Mouse (Mus musculus): ENCODE measurements around the gene Gm27029. TPM values are rescaled to one million over a fixed set of nuclear protein-coding genes. Genes with fewer than 3 reads are reported as not detected.

Gm27029 gene
- polyA plus RNA-seq, 1 experiment from 2014 or later, result 8.2 TPM

DNA sequence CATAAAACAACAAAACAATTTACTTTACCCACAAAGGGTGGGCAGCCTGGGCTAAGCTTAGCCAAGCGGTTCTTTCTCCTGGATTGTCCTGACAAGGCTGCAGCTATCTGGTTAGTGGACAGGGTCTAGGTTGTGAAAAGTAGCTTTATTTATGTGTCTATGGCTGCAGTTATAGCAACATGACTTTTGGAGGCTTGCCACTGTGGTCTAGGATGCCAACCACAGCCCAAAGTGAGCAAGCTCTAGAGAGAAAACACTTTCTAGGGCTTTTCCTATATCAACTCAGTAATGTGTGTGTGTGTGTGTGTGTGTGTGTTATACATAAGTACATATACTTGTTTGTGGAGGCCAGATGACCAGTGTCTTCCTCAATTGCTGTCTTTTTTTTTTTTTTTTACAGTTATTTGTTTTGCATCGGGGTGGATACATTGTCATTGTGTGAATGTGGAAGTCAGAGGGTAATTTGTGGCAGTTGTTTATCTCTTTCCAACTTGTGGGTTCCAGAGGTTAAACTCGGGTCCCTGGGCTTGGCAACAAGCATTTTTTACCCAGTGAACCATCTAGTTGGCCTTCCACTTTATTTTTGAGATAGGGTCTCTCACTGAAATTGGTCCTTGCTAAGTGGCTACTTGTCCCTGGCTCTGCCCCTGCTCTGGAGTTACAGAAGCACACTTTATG, 67.0 kb downstream of the Gm27029 start:
- WGBS, result 92% methylated on average over 3 of the region's 3 CpGs
- Histone ChIP-seq H3K4me3 (ENCODE audit: low read depth, low read length) (no peak overlapping the region), H3K27me3 (ENCODE audit: control insufficient read depth, insufficient read depth, low read length) (no peaks in the 10 kb centered on the region), H3K9me3 (ENCODE audit: control insufficient read depth, low read length) (no peaks in the 10 kb centered on the region), H3K36me3 (ENCODE audit: control insufficient read depth, insufficient read depth, low read length) (no peaks in the 10 kb centered on the region), H3K4me1 (replicated peaks; ENCODE audit: control insufficient read depth, insufficient read depth, low read length) (no peaks in the 10 kb centered on the region), H3K27ac (ENCODE audit: low read depth, low read length) (no peak overlapping the region), H3K9ac (ENCODE audit: low read length) (no peak overlapping the region), H3K4me2 (ENCODE audit: low read depth, low read length, severe bottlenecking) (no peak overlapping the region)
- peak; percentile 27 for DNase-seq (ENCODE audit: low spot score)
- ATAC-seq (replicated peaks; ENCODE audit: low FRiP score), result no peak

Small RNA genes lying within 50 kb of the gene (microRNA-seq; reads per million reads assigned to microRNA genes)
- gene Mir6929 (ENCODE audit: insufficient number of aligned reads), result not detected

Other genes starting within 250 kb of the Gm27029 start
- 0.17 TPM in 1 of 2 replicates, not detected in the other for gene Ccr10, start 249.4 kb downstream of the Gm27029 start, polyA plus RNA-seq (2014; fragmentation: Nextera tagmentation; extraction: Ambion mirVana)
- 10.5 and 12.8 TPM in 2 replicates for gene Ezh1, start 198.3 kb downstream of the Gm27029 start, polyA plus RNA-seq (2014; fragmentation: Nextera tagmentation; extraction: Ambion mirVana)
- gene Ramp2, start 178.8 kb downstream of the Gm27029 start, polyA plus RNA-seq (2014; fragmentation: Nextera tagmentation; extraction: Ambion mirVana), result 59.4 and 64.3 TPM in 2 replicates
- gene Vps25, start 171.1 kb downstream of the Gm27029 start, polyA plus RNA-seq (2014; fragmentation: Nextera tagmentation; extraction: Ambion mirVana), result 119 TPM in 2 replicates
- 5.3 and 7.6 TPM in 2 replicates for gene Wnk4, start 164.2 kb downstream of the Gm27029 start, polyA plus RNA-seq (2014; fragmentation: Nextera tagmentation; extraction: Ambion mirVana)
- gene Cntd1, start 145.8 kb downstream of the Gm27029 start, polyA plus RNA-seq (2014; fragmentation: Nextera tagmentation; extraction: Ambion mirVana), result 1.3 and 2.0 TPM in 2 replicates
- 179 and 181 TPM in 2 replicates for gene Coa3, start 145.7 kb downstream of the Gm27029 start, polyA plus RNA-seq (2014; fragmentation: Nextera tagmentation; extraction: Ambion mirVana)
- gene Becn1, start 122.5 kb downstream of the Gm27029 start, polyA plus RNA-seq (2014; fragmentation: Nextera tagmentation; extraction: Ambion mirVana), result 159 and 165 TPM in 2 replicates
- gene Psme3, start 108.6 kb downstream of the Gm27029 start, polyA plus RNA-seq (2014; fragmentation: Nextera tagmentation; extraction: Ambion mirVana), result 189 and 193 TPM in 2 replicates
- 2.8 and 3.1 TPM in 2 replicates for gene Aoc2, start 99.7 kb downstream of the Gm27029 start, polyA plus RNA-seq (2014; fragmentation: Nextera tagmentation; extraction: Ambion mirVana)
- not detected in 2 replicates for gene Aoc3, start 94.2 kb downstream of the Gm27029 start, polyA plus RNA-seq (2014; fragmentation: Nextera tagmentation; extraction: Ambion mirVana)
- gene G6pc, start 57.2 kb downstream of the Gm27029 start, polyA plus RNA-seq (2014; fragmentation: Nextera tagmentation; extraction: Ambion mirVana), result not detected in 2 replicates
- 101 and 111 TPM in 2 replicates for gene Aarsd1, start 7.2 kb downstream of the Gm27029 start, polyA plus RNA-seq (2014; fragmentation: Nextera tagmentation; extraction: Ambion mirVana)
- 22.5 and 24.5 TPM in 2 replicates for gene Rundc1, start 289 bp upstream of the Gm27029 start, polyA plus RNA-seq (2014; fragmentation: Nextera tagmentation; extraction: Ambion mirVana)
- 1.6 and 2.7 TPM in 2 replicates for gene Ptges3l, start 537 bp upstream of the Gm27029 start, polyA plus RNA-seq (2014; fragmentation: Nextera tagmentation; extraction: Ambion mirVana)
- gene Rpl27, start 17.5 kb upstream of the Gm27029 start, polyA plus RNA-seq (2014; fragmentation: Nextera tagmentation; extraction: Ambion mirVana), result 370 and 424 TPM in 2 replicates
- gene Ifi35, start 23.6 kb upstream of the Gm27029 start, polyA plus RNA-seq (2014; fragmentation: Nextera tagmentation; extraction: Ambion mirVana), result 3.8 and 3.9 TPM in 2 replicates
- gene Rnd2, start 40.2 kb upstream of the Gm27029 start, polyA plus RNA-seq (2014; fragmentation: Nextera tagmentation; extraction: Ambion mirVana), result 43.5 and 49.0 TPM in 2 replicates
- 47.0 and 51.4 TPM in 2 replicates for gene Vat1, start 41.4 kb upstream of the Gm27029 start, polyA plus RNA-seq (2014; fragmentation: Nextera tagmentation; extraction: Ambion mirVana)
- 27.8 and 32.1 TPM in 2 replicates for gene Brca1, start 127.2 kb upstream of the Gm27029 start, polyA plus RNA-seq (2014; fragmentation: Nextera tagmentation; extraction: Ambion mirVana)
- 96.0 and 97.1 TPM in 2 replicates for gene Nbr1, start 127.4 kb upstream of the Gm27029 start, polyA plus RNA-seq (2014; fragmentation: Nextera tagmentation; extraction: Ambion mirVana)
- gene Tmem106a, start 157.4 kb upstream of the Gm27029 start, polyA plus RNA-seq (2014; fragmentation: Nextera tagmentation; extraction: Ambion mirVana), result 3.0 and 3.3 TPM in 2 replicates
- gene Gm11634, start 174.5 kb upstream of the Gm27029 start, polyA plus RNA-seq (2014; fragmentation: Nextera tagmentation; extraction: Ambion mirVana), result 0.44 TPM in 1 of 2 replicates, not detected in the other
- gene Rdm1, start 202.4 kb upstream of the Gm27029 start, polyA plus RNA-seq (2014; fragmentation: Nextera tagmentation; extraction: Ambion mirVana), result 45.6 and 50.7 TPM in 2 replicates
- gene Arl4d, start 240.7 kb upstream of the Gm27029 start, polyA plus RNA-seq (2014; fragmentation: Nextera tagmentation; extraction: Ambion mirVana), result 8.0 and 10.6 TPM in 2 replicates